Mouse (Mus musculus) stomach, postnatal 0 days (tissue): ENCODE measurements around the gene Slbp. TPM values are rescaled to one million over a fixed set of nuclear protein-coding genes. Genes with fewer than 3 reads are reported as not detected.
A peak's percentile ranks its signal among the peaks of the same experiment; 100 is the strongest.

Experiments
- ATAC-seq: fragments of 200-750 bp; cut with Nextera tagmentation; 2 replicates; pipeline ENCODE4 v1.8.0; 2017; ENCODE audit not compliant: low FRiP score, low TSS enrichment
- DNase-seq: peaks from one replicate; pipeline ENCODE4 v3.0.0-alpha.2; 2016; ENCODE audit warnings: low spot score
- H3K27ac ChIP-seq: fragments of 300-500 bp; sonication (generic); replicated peaks from 2 replicates; pipeline ENCODE4 v1.5.1; 2014; ENCODE audit warnings: mild to moderate bottlenecking, control low read depth
- H3K27me3 ChIP-seq: fragments of 300-500 bp; sonication (generic); 2 replicates; pipeline ENCODE4 v1.6.1; 2014; ENCODE audit warnings: low read length; ENCODE audit not compliant: control insufficient read depth, insufficient read depth
- H3K36me3 ChIP-seq: fragments of 300-500 bp; sonication (generic); 2 replicates; pipeline ENCODE4 v1.6.1; 2014; ENCODE audit warnings: low read length, mixed read lengths; ENCODE audit not compliant: control insufficient read depth, insufficient read depth
- H3K4me1 ChIP-seq: fragments of 300-500 bp; sonication (generic); replicated peaks from 2 replicates; pipeline ENCODE4 v1.6.1; 2014; ENCODE audit warnings: antibody characterized with exemption; ENCODE audit not compliant: control insufficient read depth, insufficient read depth
- H3K4me2 ChIP-seq: fragments of 300-500 bp; sonication (generic); replicated peaks from 2 replicates; pipeline ENCODE4 v1.6.1; 2014; ENCODE audit warnings: low read depth, mild to moderate bottlenecking, control low read depth, moderate library complexity
- H3K4me3 ChIP-seq: fragments of 300-500 bp; sonication (generic); 2 replicates; pipeline ENCODE4 v1.5.1; 2014; ENCODE audit warnings: low read depth, low read length, control low read depth
- H3K9ac ChIP-seq: fragments of 300-500 bp; sonication (generic); 2 replicates; pipeline ENCODE4 v1.6.1; 2014; ENCODE audit warnings: mild to moderate bottlenecking, low read length, control low read depth, mixed read lengths
- H3K9me3 ChIP-seq: fragments of 300-500 bp; sonication (generic); 2 replicates; pipeline ENCODE4 v1.6.1; 2016; ENCODE audit warnings: low read length; ENCODE audit not compliant: control insufficient read depth
- CTCF ChIP-seq: IDR thresholded peaks from 2 replicates; pipeline ENCODE4 v1.5.1; 2016; ENCODE audit warnings: antibody characterized with exemption, low read depth, mild to moderate bottlenecking, moderate library complexity
- EP300 ChIP-seq: optimal IDR thresholded peaks from 2 replicates; pipeline ENCODE3; 2016; ENCODE audit warnings: antibody characterized with exemption
- WGBS: fragments of 180-500 bp; shearing (Covaris S2); extraction: QIAGEN DNeasy Blood & Tissue Kit; methylation state at CpG from one replicate; pipeline ENCODE4 v1.1.7; 2014; 5-methylcytosine and 5-hydroxymethylcytosine counted together
- polyA plus RNA-seq: library from polyadenylated mRNA; unstranded; fragments of >200 nt; fragmentation: Nextera tagmentation; extraction: Ambion mirVana; gene quantifications from 2 replicates; pipeline ENCODE4 v1.2.1, GENCODE M21; 2015

Gene Slbp
- polyA plus RNA-seq, 1 experiment from 2014 or later, result 87.3 TPM

DNA sequence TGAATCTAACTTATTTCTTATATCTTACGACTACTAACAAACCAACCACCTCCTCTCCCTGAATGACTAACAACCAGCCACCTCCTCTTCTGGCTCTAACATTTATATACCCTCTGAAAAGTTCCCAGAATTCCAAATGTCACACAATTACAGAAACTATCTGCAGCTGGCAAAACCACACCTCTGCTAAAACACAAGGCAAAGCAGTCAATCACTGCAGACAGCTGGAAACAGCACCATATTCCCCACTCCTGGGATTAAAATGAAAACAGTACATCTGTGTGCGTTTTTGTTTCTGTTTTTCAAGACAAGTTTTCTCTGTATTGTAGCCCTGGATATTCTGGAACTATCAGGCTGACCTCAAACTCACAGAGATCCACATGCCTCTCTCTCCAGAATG is 29.7 kb downstream of the Slbp start:
- H3K27me3 ChIP-seq, result no peaks in the 10 kb centered on the region
- no peak for ATAC-seq
- TF ChIP-seq EP300 (no peak), CTCF (no peak)
- no peak for DNase-seq
- H3K27ac ChIP-seq, result no peak overlapping the region
- peaks cover under 1% of the 10 kb centered on the region; the same call in 1 of the 2 replicates for H3K4me1 ChIP-seq
- no peak overlapping the region for H3K9ac ChIP-seq
- H3K4me3 ChIP-seq, result no peak overlapping the region
- 86% methylated on average over 2 of the region's 2 CpGs for WGBS
- no peaks in the 10 kb centered on the region for H3K36me3 ChIP-seq
- H3K9me3 ChIP-seq, result no peaks in the 10 kb centered on the region
- H3K4me2 ChIP-seq, result no peak overlapping the region

DNA sequence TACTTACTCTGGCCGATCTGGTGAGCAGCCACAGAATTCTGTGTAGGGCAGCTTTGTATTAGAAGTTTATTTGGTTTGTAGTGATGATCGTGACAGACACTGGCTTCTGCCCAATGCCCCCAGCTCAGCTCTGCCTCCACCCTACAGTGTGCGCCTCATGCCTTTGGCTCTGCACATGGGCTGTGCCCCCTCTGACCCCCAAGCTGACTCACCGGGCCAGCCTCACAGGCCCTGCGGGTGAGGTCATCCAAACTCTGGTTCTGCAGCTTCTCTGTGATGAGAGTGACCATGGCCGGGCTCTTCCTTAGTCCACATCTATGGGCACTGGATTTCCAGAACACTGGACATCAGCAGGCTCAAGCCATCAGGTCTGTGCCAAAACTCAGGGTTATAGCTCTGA is 38.0 kb downstream of the Slbp start:
- TF ChIP-seq EP300, result no peak
- TF ChIP-seq CTCF, result no peak
- no peak overlapping the region for H3K4me2 ChIP-seq
- ATAC-seq (peak; percentile 40; the same call in 1 of the 2 replicates), DNase-seq (no peak)
- H3K4me3 ChIP-seq, result no peak overlapping the region
- H3K36me3 ChIP-seq, result peaks cover 5% of the 10 kb centered on the region; the same call in 1 of the 2 replicates
- no peak overlapping the region for H3K9ac ChIP-seq
- no peaks in the 10 kb centered on the region for H3K27me3 ChIP-seq
- 80% methylated on average over 6 of the region's 6 CpGs for WGBS
- H3K9me3 ChIP-seq, result no peaks in the 10 kb centered on the region
- H3K27ac ChIP-seq, result no peak overlapping the region
- no peaks in the 10 kb centered on the region for H3K4me1 ChIP-seq

DNA sequence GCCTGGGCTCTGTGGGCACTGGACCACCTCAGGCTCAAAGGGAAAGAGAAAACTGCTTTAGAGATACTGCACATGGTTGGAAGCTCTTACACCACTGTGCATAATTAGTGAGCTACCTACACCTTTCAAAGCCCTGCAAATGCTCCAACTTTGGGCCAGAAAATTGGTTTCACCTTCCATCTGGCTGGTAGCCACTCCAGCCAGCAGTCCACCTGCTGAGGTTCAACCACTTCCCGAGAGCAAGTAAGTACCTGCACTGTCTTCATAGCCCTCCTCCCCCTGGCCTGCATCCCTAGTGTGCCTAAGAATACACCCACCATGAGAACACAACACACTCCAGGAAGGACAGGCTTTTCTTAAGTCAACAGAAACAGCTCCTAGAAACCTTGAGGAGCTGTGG is 40.6 kb downstream of the Slbp start:
- Histone ChIP-seq H3K4me3 (no peak overlapping the region), H3K27ac (no peak overlapping the region), H3K27me3 (no peaks in the 10 kb centered on the region), H3K9me3 (no peaks in the 10 kb centered on the region), H3K36me3 (peaks cover 15% of the 10 kb centered on the region), H3K4me1 (no peaks in the 10 kb centered on the region), H3K9ac (no peak overlapping the region), H3K4me2 (no peak overlapping the region)
- DNase-seq (no peak), ATAC-seq (no peak)
- 88% methylated on average over 1 of the region's 1 CpGs for WGBS
- TF ChIP-seq CTCF (no peak), EP300 (no peak)

DNA sequence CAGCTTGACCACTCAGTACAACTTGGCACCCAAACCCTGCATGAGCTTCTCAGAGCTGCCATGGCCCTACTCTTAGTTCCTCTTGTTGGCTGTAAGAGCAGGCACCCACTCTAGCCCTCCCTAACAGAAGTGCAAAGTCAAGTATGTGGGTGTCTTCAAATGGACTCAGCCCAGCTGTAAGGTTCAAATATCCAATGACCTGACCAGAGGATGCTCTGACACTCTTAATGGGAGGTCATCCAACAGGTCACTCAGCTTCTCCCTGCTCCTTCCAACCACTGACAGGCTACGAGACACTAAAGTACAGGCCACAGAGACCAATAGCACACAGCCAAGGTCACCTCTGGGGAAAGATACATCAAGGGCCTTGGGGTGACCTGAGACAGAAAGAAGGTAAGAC is 43.1 kb downstream of the Slbp start:
- H3K4me3 ChIP-seq, result no peak overlapping the region
- H3K4me2 ChIP-seq, result no peak overlapping the region
- H3K27me3 ChIP-seq, result no peaks in the 10 kb centered on the region
- H3K36me3 ChIP-seq, result peaks cover 15% of the 10 kb centered on the region
- no peak for DNase-seq
- 77% methylated on average over 1 of the region's 1 CpGs for WGBS
- ATAC-seq, result no peak
- no peaks in the 10 kb centered on the region for H3K4me1 ChIP-seq
- H3K9ac ChIP-seq, result no peak overlapping the region
- no peaks in the 10 kb centered on the region for H3K9me3 ChIP-seq
- no peak for TF ChIP-seq CTCF
- TF ChIP-seq EP300, result no peak
- H3K27ac ChIP-seq, result no peak overlapping the region

DNA sequence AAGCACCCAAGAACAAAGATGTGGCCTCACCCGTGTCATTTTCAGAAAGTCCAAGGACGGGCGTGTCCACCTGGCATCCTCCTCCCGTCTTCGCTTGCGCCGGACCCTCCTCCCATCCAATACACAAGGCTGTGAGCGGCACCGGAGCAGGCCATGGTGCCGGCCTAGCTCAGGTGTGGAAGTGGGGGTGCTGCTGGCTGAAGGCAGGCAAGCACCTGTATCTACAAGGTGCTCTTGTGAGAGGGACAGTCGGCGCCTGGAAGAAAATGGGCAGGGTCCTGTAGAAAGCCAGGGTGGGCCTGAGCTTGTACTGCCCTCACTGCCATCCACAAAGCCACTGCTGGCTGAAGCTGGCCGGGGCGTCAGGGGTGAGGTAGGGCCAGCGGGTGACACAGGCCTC is 44.9 kb downstream of the Slbp start:
- Histone ChIP-seq H3K27me3 (no peaks in the 10 kb centered on the region), H3K27ac (no peak overlapping the region), H3K9me3 (no peaks in the 10 kb centered on the region), H3K9ac (no peak overlapping the region), H3K4me2 (no peak overlapping the region), H3K4me1 (no peaks in the 10 kb centered on the region), H3K4me3 (no peak overlapping the region), H3K36me3 (peaks cover 13% of the 10 kb centered on the region)
- no peak for DNase-seq
- TF ChIP-seq EP300, result no peak
- WGBS, result 92% methylated on average over 15 of the region's 15 CpGs
- no peak for ATAC-seq

DNA sequence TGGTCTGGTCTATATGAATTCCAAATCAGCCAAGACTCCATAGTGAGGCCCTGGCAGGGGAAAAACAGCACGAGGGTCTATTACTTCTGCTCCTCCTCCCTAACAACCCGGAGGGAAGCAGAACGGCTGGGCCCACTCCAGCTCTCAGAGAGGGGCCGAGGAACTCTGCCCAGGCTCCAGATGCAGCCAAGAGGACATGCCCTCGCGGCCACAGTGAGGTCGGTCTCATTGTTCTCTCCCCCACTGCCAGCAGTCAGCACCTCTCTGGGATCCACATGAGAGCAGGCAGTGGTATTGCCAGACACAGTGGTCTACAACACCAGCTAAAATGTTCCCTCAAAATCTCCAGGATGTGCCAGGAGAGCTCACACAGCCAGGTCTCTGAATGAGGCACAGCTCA is 45.7 kb downstream of the Slbp start:
- H3K36me3 ChIP-seq, result peaks cover 11% of the 10 kb centered on the region
- H3K9me3 ChIP-seq, result no peaks in the 10 kb centered on the region
- no peak overlapping the region for H3K4me3 ChIP-seq
- no peak for DNase-seq
- TF ChIP-seq EP300, result no peak
- no peak for TF ChIP-seq CTCF
- no peak overlapping the region for H3K27ac ChIP-seq
- H3K4me2 ChIP-seq, result no peak overlapping the region
- ATAC-seq, result no peak
- H3K9ac ChIP-seq, result no peak overlapping the region; the same call in 1 of the 2 replicates
- 74% methylated on average over 7 of the region's 7 CpGs for WGBS
- H3K27me3 ChIP-seq, result no peaks in the 10 kb centered on the region
- no peaks in the 10 kb centered on the region for H3K4me1 ChIP-seq
